Mouse (Mus musculus) megakaryocyte, embryonic 14.5 days (primary cell): ENCODE measurements at regions not wholly inside any gene's neighbourhood (a gene's known extent, or its start where the extent isn't known, plus 50 kb on each side); places are given as distances from the start of the nearest gene placed in this dataset.

Experiments
- FLI1 ChIP-seq: IDR thresholded peaks from 2 replicates; pipeline ENCODE4 v1.6.1; 2012; ENCODE audit warnings: low read length, inconsistent platforms, mixed read lengths
- GATA1 ChIP-seq: IDR thresholded peaks from 3 replicates; pipeline ENCODE4 v1.6.1; 2012; ENCODE audit warnings: mixed read lengths, low read length, inconsistent platforms, borderline replicate concordance

DNA sequence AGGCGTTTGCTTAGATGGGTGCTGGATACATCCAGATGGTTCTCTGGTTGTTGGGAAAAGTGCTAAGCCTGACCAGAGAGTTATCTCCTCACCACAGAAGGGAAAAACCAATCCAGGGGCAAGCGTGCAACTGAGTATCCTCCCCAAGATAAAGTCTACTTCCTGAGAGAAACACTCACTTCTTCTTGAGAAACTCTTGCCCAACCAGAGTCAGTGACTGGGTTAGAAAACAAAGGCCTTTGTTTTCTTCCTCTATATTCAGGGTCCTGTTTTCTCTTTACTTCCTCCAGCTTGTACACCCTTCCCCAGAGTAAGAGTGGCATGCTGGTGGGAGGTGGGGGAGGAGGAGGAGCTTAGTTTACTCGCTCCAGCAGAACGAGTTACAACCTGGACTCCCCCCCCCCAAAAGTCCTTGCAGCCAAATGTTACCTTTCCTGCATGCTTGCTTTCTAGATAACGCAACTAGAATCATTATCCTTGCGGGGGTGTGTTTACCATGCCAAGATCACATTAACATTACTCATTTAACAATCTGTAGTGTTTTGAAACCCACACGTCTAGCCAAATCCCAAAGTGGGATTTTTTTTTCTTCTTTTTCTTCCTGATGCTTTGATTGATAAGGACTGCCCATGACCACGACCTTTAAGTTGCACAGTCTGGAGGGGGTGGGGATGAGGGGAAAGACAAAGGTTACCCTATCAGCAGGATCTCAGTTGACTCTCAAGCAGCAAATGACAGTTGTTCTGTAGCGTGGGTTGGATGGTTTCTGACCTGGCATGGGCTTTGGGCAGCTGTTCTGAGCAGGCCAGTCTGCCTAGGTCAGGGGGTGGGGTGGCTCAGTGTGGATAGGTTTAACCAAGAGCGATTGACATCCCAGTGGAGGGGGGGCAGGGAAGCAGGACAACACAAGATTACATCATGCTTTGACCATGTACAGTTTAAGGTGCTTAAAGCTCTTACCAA lies 147.4 kb upstream of the Ado start:
- TF ChIP-seq GATA1 = no peak
- TF ChIP-seq FLI1 = no peak
